In genomic region chr2:26525355-26526018, GRCm38 (mm10) we compare ENCODE assay signal across 9 mouse cellular contexts. TPM values are rescaled to one million over a fixed set of nuclear protein-coding genes. Genes with fewer than 3 reads are reported as not detected.
A peak's percentile ranks its signal among the peaks of the same experiment; 100 is the strongest.
DNase-seq lines count a peak whose midpoint lies in the region; ATAC-seq and TF ChIP-seq lines count a peak whose summit lies in the region.
"Had no signal": no experiment of that assay in that cellular context is flagged by ENCODE, and none has a peak within 500 bp of the region (broad histone marks: within the 10 kb centered on the region; RNA-seq: fewer than 3 reads in every experiment).

No protein-coding gene starts in this region.

- TF ChIP-seq CTCF in hindbrain, postnatal 0 days (IDR thresholded peaks at IDR 0.05; ENCODE audit: low read depth), result no peak

- no peak for ATAC-seq in hindbrain, embryonic 11.5 days (ENCODE audit: low FRiP score)
- no peak for ATAC-seq in hindbrain, postnatal 0 days
- peak; percentile 84 for ATAC-seq in embryonic facial prominence, embryonic 15.5 days (ENCODE audit: insufficient number of reproducible peaks, low FRiP score, low TSS enrichment, low read depth)
- no peak; the same call in 1 of the 2 replicates for ATAC-seq in neural tube, embryonic 11.5 days (ENCODE audit: insufficient read depth, low FRiP score, low TSS enrichment)

- intact Hi-C loops in heart, postnatal 14 days (cut with DNase I), result no loop called here

- DNase-seq in hindbrain, embryonic 11.5 days (ENCODE audit: low spot score), result peak; percentile 54
- no peak for DNase-seq in hindbrain, postnatal 0 days (ENCODE audit: low spot score)
- DNase-seq in heart, postnatal 14 days, result peak; percentile 77 to 78
- peak; percentile 73 for DNase-seq in limb, embryonic 10.5 days (ENCODE audit: low spot score)
- DNase-seq in neural tube, embryonic 11.5 days (ENCODE audit: low spot score), result peak; percentile 52
- no peak for DNase-seq in thymus, postnatal 0 days (ENCODE audit: low spot score)
- DNase-seq in B cell, adult 2 months, result no peak

- H3K4me3 ChIP-seq in hindbrain, embryonic 11.5 days (ENCODE audit: low read depth, low read length), result no peak overlapping the region
- no peak overlapping the region for H3K4me3 ChIP-seq in hindbrain, postnatal 0 days (ENCODE audit: low read length)
- no peak overlapping the region for H3K4me3 ChIP-seq in embryonic facial prominence, embryonic 15.5 days (replicated peaks)
- H3K4me3 ChIP-seq in limb, embryonic 10.5 days, result peak overlapping the region; percentile 23
- H3K4me3 ChIP-seq in neural tube, embryonic 11.5 days (ENCODE audit: low read depth, low read length), result no peak overlapping the region

- WGBS in hindbrain, embryonic 11.5 days, result 37% methylated on average over 9 of the region's 9 CpGs
- WGBS in hindbrain, postnatal 0 days, result 42% methylated on average over 9 of the region's 9 CpGs
- WGBS in embryonic facial prominence, embryonic 15.5 days, result 16% methylated on average over 9 of the region's 9 CpGs
- 12% methylated on average over 9 of the region's 9 CpGs for WGBS in limb, embryonic 10.5 days
- 34% methylated on average over 9 of the region's 9 CpGs for WGBS in neural tube, embryonic 11.5 days

- no peak overlapping the region for H3K4me2 ChIP-seq in hindbrain, embryonic 11.5 days (replicated peaks; ENCODE audit: low read depth, low read length)
- no peak overlapping the region for H3K4me2 ChIP-seq in hindbrain, postnatal 0 days (ENCODE audit: low read depth, low read length)
- H3K4me2 ChIP-seq in embryonic facial prominence, embryonic 15.5 days (replicated peaks), result 0 out of 2 replicates have a peak overlapping the region, but pooled peaks have one; percentile 17
- no peak overlapping the region for H3K4me2 ChIP-seq in neural tube, embryonic 11.5 days (ENCODE audit: low read depth)

- no peaks in the 10 kb centered on the region for H3K9me3 ChIP-seq in hindbrain, embryonic 11.5 days (ENCODE audit: control insufficient read depth, low read length)
- no peaks in the 10 kb centered on the region for H3K9me3 ChIP-seq in hindbrain, postnatal 0 days (ENCODE audit: low read length)
- H3K9me3 ChIP-seq in embryonic facial prominence, embryonic 15.5 days (replicated peaks), result no peaks in the 10 kb centered on the region
- H3K9me3 ChIP-seq in limb, embryonic 10.5 days (replicated peaks), result no peaks in the 10 kb centered on the region
- no peaks in the 10 kb centered on the region for H3K9me3 ChIP-seq in neural tube, embryonic 11.5 days (ENCODE audit: control insufficient read depth, low read length)
- H3K9me3 ChIP-seq: G1E had no signal

- peaks cover 6% of the 10 kb centered on the region for H3K4me1 ChIP-seq in hindbrain, embryonic 11.5 days (replicated peaks; ENCODE audit: control insufficient read depth, insufficient read depth, low read length)
- H3K4me1 ChIP-seq in hindbrain, postnatal 0 days (ENCODE audit: insufficient read depth, low read length), result no peaks in the 10 kb centered on the region
- peaks cover 38% of the 10 kb centered on the region for H3K4me1 ChIP-seq in embryonic facial prominence, embryonic 15.5 days
- H3K4me1 ChIP-seq in limb, embryonic 10.5 days, result peaks cover 43% of the 10 kb centered on the region
- H3K4me1 ChIP-seq in neural tube, embryonic 11.5 days (ENCODE audit: control insufficient read depth, insufficient read depth, low read length), result peaks cover 15% of the 10 kb centered on the region

- 0 out of 2 replicates have a peak overlapping the region, but pooled peaks have one; percentile 30 for H3K27ac ChIP-seq in hindbrain, embryonic 11.5 days (ENCODE audit: low read depth, low read length)
- no peak overlapping the region for H3K27ac ChIP-seq in hindbrain, postnatal 0 days
- peak overlapping the region; percentile 85 for H3K27ac ChIP-seq in embryonic facial prominence, embryonic 15.5 days (replicated peaks)
- H3K27ac ChIP-seq in limb, embryonic 10.5 days, result peak overlapping the region; percentile 84
- no peak overlapping the region for H3K27ac ChIP-seq in neural tube, embryonic 11.5 days (ENCODE audit: low read depth, low read length)

- no peaks in the 10 kb centered on the region for H3K27me3 ChIP-seq in hindbrain, embryonic 11.5 days (ENCODE audit: control insufficient read depth, insufficient read depth, low read length)
- H3K27me3 ChIP-seq in hindbrain, postnatal 0 days (ENCODE audit: insufficient read depth, low read length), result no peaks in the 10 kb centered on the region
- no peaks in the 10 kb centered on the region for H3K27me3 ChIP-seq in embryonic facial prominence, embryonic 15.5 days
- no peaks in the 10 kb centered on the region for H3K27me3 ChIP-seq in limb, embryonic 10.5 days (ENCODE audit: low read depth, poor library complexity, severe bottlenecking)
- no peaks in the 10 kb centered on the region for H3K27me3 ChIP-seq in neural tube, embryonic 11.5 days (ENCODE audit: control insufficient read depth, insufficient read depth, low read length)

- H3K36me3 ChIP-seq in hindbrain, embryonic 11.5 days (ENCODE audit: control insufficient read depth, insufficient read depth, low read length), result no peaks in the 10 kb centered on the region
- no peaks in the 10 kb centered on the region for H3K36me3 ChIP-seq in hindbrain, postnatal 0 days (ENCODE audit: insufficient read depth, low read length)
- no peaks in the 10 kb centered on the region for H3K36me3 ChIP-seq in embryonic facial prominence, embryonic 15.5 days
- H3K36me3 ChIP-seq in limb, embryonic 10.5 days, result no peaks in the 10 kb centered on the region
- no peaks in the 10 kb centered on the region for H3K36me3 ChIP-seq in neural tube, embryonic 11.5 days (ENCODE audit: control insufficient read depth, insufficient read depth, low read length)
- H3K36me3 ChIP-seq: G1E had no signal

- H3K9ac ChIP-seq in hindbrain, embryonic 11.5 days (ENCODE audit: low read depth, low read length), result no peak overlapping the region
- no peak overlapping the region for H3K9ac ChIP-seq in hindbrain, postnatal 0 days (replicated peaks; ENCODE audit: low read length)
- H3K9ac ChIP-seq in embryonic facial prominence, embryonic 15.5 days, result no peak overlapping the region
- peak overlapping the region; percentile 29; the same call in 1 of the 2 replicates for H3K9ac ChIP-seq in neural tube, embryonic 11.5 days (ENCODE audit: low read length)

RNA-seq across cellular contexts. Expression of gene Notch1, which starts 9.0 kb away (rescaled TPM):
- polyA plus RNA-seq in hindbrain, embryonic 11.5 days (2014; fragmentation: Nextera tagmentation; extraction: Ambion mirVana), result 48.9 and 66.8 TPM in 2 replicates
- total RNA-seq in hindbrain, postnatal 0 days (2014; rRNA removed), result 75.2 and 75.9 TPM in 2 replicates
- polyA plus RNA-seq in hindbrain, postnatal 0 days (2015; fragmentation: Nextera tagmentation; extraction: Ambion mirVana), result 9.2 and 10.0 TPM in 2 replicates
- 26.0 and 30.3 TPM in 2 replicates for polyA plus RNA-seq in embryonic facial prominence, embryonic 15.5 days (2015; fragmentation: Nextera tagmentation; extraction: Ambion mirVana)
- 10 to 100 TPM; 43.8 to 49.4 TPM for total RNA-seq in heart, postnatal 14 days (2021)
- 8.5 and 11.8 TPM in 2 replicates for polyA plus RNA-seq in limb, embryonic 10.5 days (2016; fragmentation: Nextera tagmentation; extraction: Ambion mirVana)
- 56.9 and 60.4 TPM in 2 replicates for polyA plus RNA-seq in neural tube, embryonic 11.5 days (2014; fragmentation: Nextera tagmentation; extraction: Ambion mirVana)
- 44.3 and 54.9 TPM in 2 replicates for polyA plus RNA-seq in thymus, postnatal 0 days (2015; fragmentation: Nextera tagmentation; extraction: Ambion mirVana)

RNA-seq across cellular contexts. Expression of gene Egfl7, which starts 54.3 kb away (rescaled TPM):
- polyA plus RNA-seq in hindbrain, embryonic 11.5 days (2014; fragmentation: Nextera tagmentation; extraction: Ambion mirVana), result 62.7 and 65.2 TPM in 2 replicates
- total RNA-seq in hindbrain, postnatal 0 days (2014; rRNA removed), result 70.4 and 79.5 TPM in 2 replicates
- polyA plus RNA-seq in hindbrain, postnatal 0 days (2015; fragmentation: Nextera tagmentation; extraction: Ambion mirVana), result 74.8 and 76.5 TPM in 2 replicates
- 111 and 125 TPM in 2 replicates for polyA plus RNA-seq in embryonic facial prominence, embryonic 15.5 days (2015; fragmentation: Nextera tagmentation; extraction: Ambion mirVana)
- total RNA-seq in heart, postnatal 14 days (2021), result 100 to 1,000 TPM; 224 to 237 TPM
- 96.5 and 97.2 TPM in 2 replicates for polyA plus RNA-seq in limb, embryonic 10.5 days (2016; fragmentation: Nextera tagmentation; extraction: Ambion mirVana)
- 68.5 and 75.7 TPM in 2 replicates for polyA plus RNA-seq in neural tube, embryonic 11.5 days (2014; fragmentation: Nextera tagmentation; extraction: Ambion mirVana)
- 43.6 and 50.0 TPM in 2 replicates for polyA plus RNA-seq in thymus, postnatal 0 days (2015; fragmentation: Nextera tagmentation; extraction: Ambion mirVana)

Comparison
In these comparisons a context has a peak if more than half of its experiments do, and no peak if none do; other contexts are left out.
1. DNase-seq: peak in hindbrain, embryonic 11.5 days (single experiment), heart, postnatal 14 days (2 of 2), limb, embryonic 10.5 days (single experiment) and neural tube, embryonic 11.5 days (single experiment); none in hindbrain, postnatal 0 days (single experiment), thymus, postnatal 0 days (single experiment) and B cell, adult 2 months (0 of 2).
2. H3K27ac ChIP-seq: peak in hindbrain, embryonic 11.5 days (single experiment), embryonic facial prominence, embryonic 15.5 days (single experiment) and limb, embryonic 10.5 days (single experiment); none in hindbrain, postnatal 0 days (single experiment) and neural tube, embryonic 11.5 days (single experiment).